9 mouse cellular contexts compared by ENCODE assay signal in genomic region chr11:118083811-118084210, GRCm38 (mm10). TPM values are rescaled to one million over a fixed set of nuclear protein-coding genes. Genes with fewer than 3 reads are reported as not detected.
DNase-seq lines count a peak whose midpoint lies in the region; ATAC-seq and TF ChIP-seq lines count a peak whose summit lies in the region.
"Had no signal": no experiment of that assay in that cellular context is flagged by ENCODE, and none has a peak within 500 bp of the region (broad histone marks: within the 10 kb centered on the region; RNA-seq: fewer than 3 reads in every experiment).

No protein-coding gene starts in this region.

- H3K4me2 ChIP-seq in forebrain, embryonic 11.5 days (ENCODE audit: low read depth, low read length, severe bottlenecking) = no peak overlapping the region
- H3K4me2 ChIP-seq in forebrain, embryonic 13.5 days = no peak overlapping the region
- no peak overlapping the region for H3K4me2 ChIP-seq in embryonic facial prominence, embryonic 14.5 days (ENCODE audit: low read depth, low read length)
- H3K4me2 ChIP-seq: liver, embryonic 15.5 days had no signal

- no peaks in the 10 kb centered on the region for H3K9me3 ChIP-seq in forebrain, embryonic 11.5 days (ENCODE audit: control insufficient read depth, low read length)
- H3K9me3 ChIP-seq in forebrain, embryonic 13.5 days (replicated peaks) = no peaks in the 10 kb centered on the region
- no peaks in the 10 kb centered on the region for H3K9me3 ChIP-seq in embryonic facial prominence, embryonic 14.5 days (ENCODE audit: control insufficient read depth, low read length)
- H3K9me3 ChIP-seq: liver, embryonic 15.5 days had no signal

- ATAC-seq in forebrain, embryonic 11.5 days (replicated peaks; ENCODE audit: low FRiP score) = no peak
- ATAC-seq in forebrain, embryonic 13.5 days = no peak
- no peak for ATAC-seq in embryonic facial prominence, embryonic 14.5 days (ENCODE audit: low read depth)

- no peaks in the 10 kb centered on the region for H3K36me3 ChIP-seq in forebrain, embryonic 11.5 days (ENCODE audit: control insufficient read depth, insufficient read depth, low read length)
- H3K36me3 ChIP-seq in forebrain, embryonic 13.5 days (ENCODE audit: poor library complexity, severe bottlenecking) = no peaks in the 10 kb centered on the region
- no peaks in the 10 kb centered on the region for H3K36me3 ChIP-seq in embryonic facial prominence, embryonic 14.5 days (ENCODE audit: control insufficient read depth, insufficient read depth, low read length)
- H3K36me3 ChIP-seq: liver, embryonic 15.5 days had no signal

- peak; percentile 88 for DNase-seq in forebrain, embryonic 11.5 days (ENCODE audit: low spot score)
- peak; percentile 55 for DNase-seq in A20 (ENCODE audit: low read depth, low spot score)
- DNase-seq in embryonic facial prominence, embryonic 14.5 days (ENCODE audit: low spot score) = peak; percentile 70
- DNase-seq in kidney, postnatal 4 days = peak; percentile 91
- DNase-seq in lung, postnatal 14 days = peak; percentile 85
- DNase-seq in spleen, adult 18-20 months = peak; percentile 28 to 70

- no peak overlapping the region for H3K4me3 ChIP-seq in forebrain, embryonic 11.5 days (ENCODE audit: low read depth, low read length)
- no peak overlapping the region for H3K4me3 ChIP-seq in forebrain, embryonic 13.5 days
- no peak overlapping the region for H3K4me3 ChIP-seq in bone marrow macrophage, adult 2 months (ENCODE audit: insufficient read depth, low read length)
- H3K4me3 ChIP-seq in embryonic facial prominence, embryonic 14.5 days (ENCODE audit: low read depth, low read length) = no peak overlapping the region
- H3K4me3 ChIP-seq: liver, embryonic 15.5 days had no signal

- no peak overlapping the region for H3K27ac ChIP-seq in forebrain, embryonic 11.5 days (ENCODE audit: low read depth, low read length)
- no peak overlapping the region for H3K27ac ChIP-seq in forebrain, embryonic 13.5 days
- no peak overlapping the region for H3K27ac ChIP-seq in bone marrow macrophage, adult 2 months (ENCODE audit: insufficient read depth, low read depth, low read length)
- H3K27ac ChIP-seq in embryonic facial prominence, embryonic 14.5 days (replicated peaks; ENCODE audit: low read depth, low read length) = no peak overlapping the region
- H3K27ac ChIP-seq: liver, embryonic 15.5 days had no signal

- H3K27me3 ChIP-seq in forebrain, embryonic 11.5 days (ENCODE audit: control insufficient read depth, insufficient read depth, low read length) = no peaks in the 10 kb centered on the region
- no peaks in the 10 kb centered on the region for H3K27me3 ChIP-seq in forebrain, embryonic 13.5 days
- no peaks in the 10 kb centered on the region for H3K27me3 ChIP-seq in embryonic facial prominence, embryonic 14.5 days (replicated peaks; ENCODE audit: control insufficient read depth, insufficient read depth, low read length)
- H3K27me3 ChIP-seq: liver, embryonic 15.5 days had no signal

- H3K9ac ChIP-seq in forebrain, embryonic 11.5 days (ENCODE audit: low read length) = no peak overlapping the region
- no peak overlapping the region for H3K9ac ChIP-seq in forebrain, embryonic 13.5 days
- H3K9ac ChIP-seq in embryonic facial prominence, embryonic 14.5 days (ENCODE audit: low read depth, low read length) = no peak overlapping the region
- H3K9ac ChIP-seq: liver, embryonic 15.5 days had no signal

- TF ChIP-seq POLR2A in bone marrow macrophage, adult 2 months (IDR thresholded peaks at IDR 0.05; ENCODE audit: borderline replicate concordance, low read depth, low read length) = no peak

- no peaks in the 10 kb centered on the region for H3K4me1 ChIP-seq in forebrain, embryonic 11.5 days (replicated peaks; ENCODE audit: control insufficient read depth, insufficient read depth, low read length)
- no peaks in the 10 kb centered on the region for H3K4me1 ChIP-seq in forebrain, embryonic 13.5 days
- H3K4me1 ChIP-seq in bone marrow macrophage, adult 2 months (ENCODE audit: control insufficient read depth, insufficient read depth, low read length) = no peaks in the 10 kb centered on the region
- H3K4me1 ChIP-seq in embryonic facial prominence, embryonic 14.5 days (ENCODE audit: control insufficient read depth, insufficient read depth, low read length) = no peaks in the 10 kb centered on the region
- H3K4me1 ChIP-seq: liver, embryonic 15.5 days had no signal

- 6% methylated on average over 6 of the region's 6 CpGs for WGBS in forebrain, embryonic 11.5 days
- whole genome bisulfite sequencing in forebrain, embryonic 13.5 days = 8% methylated on average over 6 of the region's 6 CpGs
- WGBS in embryonic facial prominence, embryonic 14.5 days = 5% methylated on average over 6 of the region's 6 CpGs

- TF ChIP-seq CTCF in bone marrow macrophage, adult 2 months (IDR thresholded peaks at IDR 0.05; ENCODE audit: low read depth, low read length) = peak; percentile 79

RNA-seq across cellular contexts. Expression of gene Dnah17, which starts 46.6 kb away (rescaled TPM):
- 0.17 and 0.21 TPM in 2 replicates for polyA plus RNA-seq in forebrain, embryonic 11.5 days (2014; fragmentation: Nextera tagmentation; extraction: Ambion mirVana)
- 0.27 and 0.29 TPM in 2 replicates for polyA plus RNA-seq in forebrain, embryonic 13.5 days (2015; fragmentation: Nextera tagmentation; extraction: Ambion mirVana)
- polyA plus RNA-seq in bone marrow macrophage, adult 2 months (2012; ENCODE audit: insufficient read depth, insufficient read length, missing spikeins) = 0.29 and 0.41 TPM in 2 replicates
- 0.06 and 0.09 TPM in 2 replicates for polyA plus RNA-seq in embryonic facial prominence, embryonic 14.5 days (2014; fragmentation: Nextera tagmentation; extraction: Ambion mirVana)
